In the genomic region with DNA sequence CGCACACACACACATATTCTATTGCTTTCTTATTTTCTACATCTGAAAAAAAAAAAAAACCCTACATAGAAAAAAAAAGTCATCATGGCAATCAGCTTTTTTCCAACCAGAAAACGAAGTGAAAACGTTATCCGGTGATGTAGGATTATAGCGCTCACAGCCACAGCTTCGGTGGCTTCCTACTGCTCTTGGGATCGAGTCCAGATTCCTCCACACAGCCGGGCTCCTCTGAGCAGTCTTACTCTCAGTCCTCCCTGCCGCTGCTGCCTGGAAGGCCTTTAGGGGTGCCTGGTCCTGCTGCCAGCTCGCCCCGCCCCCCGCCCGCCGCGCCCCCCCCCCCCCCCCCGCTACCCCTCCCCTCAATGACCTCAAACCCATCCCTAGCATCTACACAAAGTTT, we compare ENCODE assay signal across 22 mouse cellular contexts. TPM values are rescaled to one million over a fixed set of nuclear protein-coding genes. Genes with fewer than 3 reads are reported as not detected.
DNase-seq lines count a peak whose midpoint lies in the region; ATAC-seq and TF ChIP-seq lines count a peak whose summit lies in the region.
"Had no signal": no experiment of that assay in that cellular context is flagged by ENCODE, and none has a peak within 500 bp of the region (broad histone marks: within the 10 kb centered on the region; RNA-seq: fewer than 3 reads in every experiment).

No protein-coding gene starts in this region.

- no peak for TF ChIP-seq CTCF in left cerebral cortex, adult 2 months (IDR thresholded peaks at IDR 0.05)
- no peak for TF ChIP-seq CTCF in brain, embryonic 14.5 days (IDR thresholded peaks at IDR 0.05; ENCODE audit: borderline replicate concordance, extremely low read depth, insufficient read depth, insufficient read length)

- no peak overlapping the region for H3K4me2 ChIP-seq in forebrain, embryonic 15.5 days (replicated peaks)
- no peak overlapping the region for H3K4me2 ChIP-seq in forebrain, embryonic 12.5 days
- peak overlapping the region; percentile 28 for H3K4me2 ChIP-seq in embryonic facial prominence, embryonic 14.5 days (ENCODE audit: low read depth, low read length)
- H3K4me2 ChIP-seq: heart, embryonic 11.5 days; limb, embryonic 15.5 days; midbrain, embryonic 13.5 days; stomach, embryonic 15.5 days had no signal

- H3K9me3 ChIP-seq in forebrain, embryonic 15.5 days: no peaks in the 10 kb centered on the region
- no peaks in the 10 kb centered on the region for H3K9me3 ChIP-seq in forebrain, embryonic 12.5 days
- no peaks in the 10 kb centered on the region for H3K9me3 ChIP-seq in embryonic facial prominence, embryonic 14.5 days (ENCODE audit: control insufficient read depth, low read length)
- H3K9me3 ChIP-seq: limb, embryonic 15.5 days; midbrain, embryonic 13.5 days; stomach, embryonic 15.5 days had no signal

- no peaks in the 10 kb centered on the region for H3K36me3 ChIP-seq in forebrain, embryonic 15.5 days
- H3K36me3 ChIP-seq in forebrain, embryonic 12.5 days (replicated peaks): no peaks in the 10 kb centered on the region
- H3K36me3 ChIP-seq in embryonic facial prominence, embryonic 14.5 days (ENCODE audit: control insufficient read depth, insufficient read depth, low read length): no peaks in the 10 kb centered on the region
- H3K36me3 ChIP-seq: limb, embryonic 15.5 days; midbrain, embryonic 13.5 days; stomach, embryonic 15.5 days had no signal

- 11% methylated on average over 10 of the region's 16 CpGs for WGBS in forebrain, embryonic 15.5 days
- 17% methylated on average over 9 of the region's 16 CpGs for WGBS in forebrain, embryonic 12.5 days
- WGBS in embryonic facial prominence, embryonic 14.5 days: 14% methylated on average over 9 of the region's 16 CpGs

- H3K27me3 ChIP-seq in forebrain, embryonic 15.5 days: no peaks in the 10 kb centered on the region
- H3K27me3 ChIP-seq in forebrain, embryonic 12.5 days: peaks cover 22% of the 10 kb centered on the region
- no peaks in the 10 kb centered on the region for H3K27me3 ChIP-seq in embryonic facial prominence, embryonic 14.5 days (replicated peaks; ENCODE audit: control insufficient read depth, insufficient read depth, low read length)
- H3K27me3 ChIP-seq: stomach, embryonic 15.5 days had no signal

- peak overlapping the region; percentile 59 for H3K27ac ChIP-seq in forebrain, embryonic 15.5 days (replicated peaks)
- H3K27ac ChIP-seq in forebrain, embryonic 12.5 days: no peak overlapping the region
- peak overlapping the region; percentile 76 for H3K27ac ChIP-seq in left cerebral cortex, adult 2 months
- H3K27ac ChIP-seq in embryonic facial prominence, embryonic 14.5 days (replicated peaks; ENCODE audit: low read depth, low read length): no peak overlapping the region
- H3K27ac ChIP-seq: gastrocnemius, adult 2 months; limb, embryonic 15.5 days; midbrain, embryonic 13.5 days; stomach, embryonic 15.5 days had no signal

- DNase-seq in left cerebral cortex, adult 2 months (ENCODE audit: extremely low spot score in 1 of 2, low spot score in 2 of 2): peak in 1 of 2 experiments; percentile 31
- DNase-seq in left cerebral cortex, adult 8-10 months (ENCODE audit: low spot score in 2 of 2): no peak
- DNase-seq in brain, embryonic 14.5 days (ENCODE audit: low read depth): peak; percentile 47
- DNase-seq in embryonic facial prominence, embryonic 14.5 days (ENCODE audit: low spot score): no peak
- no peak for DNase-seq in right cerebral cortex, postnatal 25 days
- DNase-seq: gastrocnemius, adult 2 months; heart, postnatal 10 days; kidney, adult 8-10 months; kidney, postnatal 25 days; layer of hippocampus, adult 9-11 months; lung, postnatal 10 days; right cerebral cortex, postnatal 14 days had no signal

- intact Hi-C loops in left cerebral cortex, adult 2 months (cut with DNase I): loop anchor here (2.0 kb wide), 1 partner anchor 61 kb away; no protein-coding TSS in a partner anchor

- H3K4me1 ChIP-seq in forebrain, embryonic 15.5 days: peaks cover 31% of the 10 kb centered on the region
- peaks cover 25% of the 10 kb centered on the region for H3K4me1 ChIP-seq in forebrain, embryonic 12.5 days
- peaks cover 8% of the 10 kb centered on the region for H3K4me1 ChIP-seq in embryonic facial prominence, embryonic 14.5 days (ENCODE audit: control insufficient read depth, insufficient read depth, low read length)

- H3K9ac ChIP-seq in forebrain, embryonic 15.5 days (replicated peaks): no peak overlapping the region
- no peak overlapping the region for H3K9ac ChIP-seq in forebrain, embryonic 12.5 days
- H3K9ac ChIP-seq in embryonic facial prominence, embryonic 14.5 days (ENCODE audit: low read depth, low read length): no peak overlapping the region
- H3K9ac ChIP-seq: limb, embryonic 15.5 days; midbrain, embryonic 13.5 days; stomach, embryonic 15.5 days had no signal

- no peak for ATAC-seq in forebrain, embryonic 15.5 days (replicated peaks)
- ATAC-seq in forebrain, embryonic 12.5 days (ENCODE audit: low FRiP score): no peak
- no peak for ATAC-seq in embryonic facial prominence, embryonic 14.5 days (ENCODE audit: low read depth)
- ATAC-seq: inflammation-experienced regulatory T-cells, adult 6 months; midbrain, embryonic 13.5 days had no signal

- H3K4me3 ChIP-seq in forebrain, embryonic 15.5 days: no peak overlapping the region
- no peak overlapping the region for H3K4me3 ChIP-seq in forebrain, embryonic 12.5 days (replicated peaks)
- no peak overlapping the region for H3K4me3 ChIP-seq in left cerebral cortex, adult 2 months
- H3K4me3 ChIP-seq in embryonic facial prominence, embryonic 14.5 days (ENCODE audit: low read depth, low read length): no peak overlapping the region
- H3K4me3 ChIP-seq: gastrocnemius, adult 2 months; limb, embryonic 15.5 days; midbrain, embryonic 13.5 days; stomach, embryonic 15.5 days had no signal

- no peak for TF ChIP-seq POLR2A in brain, embryonic 14.5 days (IDR thresholded peaks at IDR 0.05; ENCODE audit: borderline replicate concordance, extremely low read depth, insufficient read depth, insufficient read length, poor library complexity, severe bottlenecking)

RNA-seq across cellular contexts. Expression of a gene that starts 13.7 kb away (rescaled TPM):
- polyA plus RNA-seq in forebrain, embryonic 15.5 days (2015; fragmentation: Nextera tagmentation; extraction: Ambion mirVana): 9.2 and 9.8 TPM in 2 replicates
- polyA plus RNA-seq in forebrain, embryonic 12.5 days (2016; fragmentation: Nextera tagmentation; extraction: Ambion mirVana): 6.0 and 6.1 TPM in 2 replicates
- 100 to 1,000 TPM; 319 to 335 TPM for total RNA-seq in left cerebral cortex, adult 2 months (2021)
- 100 to 1,000 TPM; 228 to 252 (median 243) TPM for total RNA-seq in left cerebral cortex, adult 8-10 months (2022)
- polyA plus RNA-seq in brain, embryonic 14.5 days (2012; rRNA removed): 28.6 and 32.9 TPM in 2 replicates
- 2.7 and 3.1 TPM in 2 replicates for polyA plus RNA-seq in embryonic facial prominence, embryonic 14.5 days (2014; fragmentation: Nextera tagmentation; extraction: Ambion mirVana)
- total RNA-seq: common myeloid progenitor, adult 5-6 weeks; megakaryocyte, adult 5-6 weeks; neutrophil, adult 5-6 weeks had no signal
- polyA plus RNA-seq: inflammation-experienced regulatory T-cells, adult 6 months had no signal

RNA-seq across cellular contexts. Expression of a gene that starts 27.7 kb away (rescaled TPM):
- polyA plus RNA-seq in forebrain, embryonic 15.5 days (2015; fragmentation: Nextera tagmentation; extraction: Ambion mirVana): 96.9 and 98.6 TPM in 2 replicates
- 90.5 and 97.1 TPM in 2 replicates for polyA plus RNA-seq in forebrain, embryonic 12.5 days (2016; fragmentation: Nextera tagmentation; extraction: Ambion mirVana)
- 100 to 1,000 TPM; 116 to 117 TPM for total RNA-seq in left cerebral cortex, adult 2 months (2021)
- 10 to 100 TPM; 72.0 to 91.4 (median 77.3) TPM for total RNA-seq in left cerebral cortex, adult 8-10 months (2022)
- polyA plus RNA-seq in brain, embryonic 14.5 days (2012; rRNA removed): 57.0 and 82.5 TPM in 2 replicates
- 82.6 and 95.5 TPM in 2 replicates for polyA plus RNA-seq in embryonic facial prominence, embryonic 14.5 days (2014; fragmentation: Nextera tagmentation; extraction: Ambion mirVana)

RNA-seq across cellular contexts. Expression of a gene that starts 49.9 kb away (rescaled TPM):
- 22.7 and 27.7 TPM in 2 replicates for polyA plus RNA-seq in forebrain, embryonic 15.5 days (2015; fragmentation: Nextera tagmentation; extraction: Ambion mirVana)
- polyA plus RNA-seq in forebrain, embryonic 12.5 days (2016; fragmentation: Nextera tagmentation; extraction: Ambion mirVana): 50.3 and 50.8 TPM in 2 replicates
- total RNA-seq in left cerebral cortex, adult 2 months (2021): 10 to 100 TPM; 87.8 to 89.8 TPM
- 10 to 100 TPM; 66.1 to 84.8 (median 72.3) TPM for total RNA-seq in left cerebral cortex, adult 8-10 months (2022)
- 63.6 and 80.4 TPM in 2 replicates for polyA plus RNA-seq in brain, embryonic 14.5 days (2012; rRNA removed)
- 69.8 and 72.9 TPM in 2 replicates for polyA plus RNA-seq in embryonic facial prominence, embryonic 14.5 days (2014; fragmentation: Nextera tagmentation; extraction: Ambion mirVana)

Comparison
In these comparisons a context has a peak if more than half of its experiments do, and no peak if none do; other contexts are left out.
1. H3K27ac ChIP-seq: peak in forebrain, embryonic 15.5 days (single experiment) and left cerebral cortex, adult 2 months (single experiment); none in forebrain, embryonic 12.5 days (single experiment) and embryonic facial prominence, embryonic 14.5 days (single experiment).